Mouse (Mus musculus): ENCODE measurements at regions not wholly inside any gene's neighbourhood (a gene's known extent, or its start where the extent isn't known, plus 50 kb on each side); places are given as distances from the start of the nearest gene placed in this dataset.

- Histone ChIP-seq H3K9ac (replicated peaks; ENCODE audit: low read depth, low read length) (no peak overlapping the region), H3K27ac (ENCODE audit: low read length) (no peak overlapping the region), H3K36me3 (ENCODE audit: control insufficient read depth, insufficient read depth) (no peaks in the 10 kb centered on the region), H3K27me3 (replicated peaks; ENCODE audit: control insufficient read depth, insufficient read depth, low read length) (no peaks in the 10 kb centered on the region), H3K4me3 (replicated peaks; ENCODE audit: low read length) (no peak overlapping the region), H3K4me1 (replicated peaks; ENCODE audit: control insufficient read depth, insufficient read depth, low read length) (no peaks in the 10 kb centered on the region), H3K9me3 (ENCODE audit: control insufficient read depth, low read length) (no peaks in the 10 kb centered on the region), H3K4me2 (ENCODE audit: low read length) (no peak overlapping the region)
- ATAC-seq = no peak
- 85% methylated on average over 2 of the region's 2 CpGs for WGBS
Measured at GRCm38 (mm10) chr15:59804821-59805220, 211.6 kb downstream of the 4933412E24Rik start.

- ATAC-seq = no peak
- H3K9ac ChIP-seq (replicated peaks; ENCODE audit: low read depth, low read length) = no peak overlapping the region
- H3K36me3 ChIP-seq (ENCODE audit: control insufficient read depth, insufficient read depth) = no peaks in the 10 kb centered on the region
- no peaks in the 10 kb centered on the region for H3K27me3 ChIP-seq (replicated peaks; ENCODE audit: control insufficient read depth, insufficient read depth, low read length)
- no peak overlapping the region for H3K27ac ChIP-seq (ENCODE audit: low read length)
- H3K4me3 ChIP-seq (replicated peaks; ENCODE audit: low read length) = no peak overlapping the region
- no peak overlapping the region for H3K4me2 ChIP-seq (ENCODE audit: low read length)
- H3K4me1 ChIP-seq (replicated peaks; ENCODE audit: control insufficient read depth, insufficient read depth, low read length) = no peaks in the 10 kb centered on the region
- H3K9me3 ChIP-seq (ENCODE audit: control insufficient read depth, low read length) = no peaks in the 10 kb centered on the region
- 83% methylated on average over 7 of the region's 7 CpGs for WGBS
Measured at GRCm38 (mm10) chr15:59804394-59804793, 212.0 kb downstream of the 4933412E24Rik start.

DNA sequence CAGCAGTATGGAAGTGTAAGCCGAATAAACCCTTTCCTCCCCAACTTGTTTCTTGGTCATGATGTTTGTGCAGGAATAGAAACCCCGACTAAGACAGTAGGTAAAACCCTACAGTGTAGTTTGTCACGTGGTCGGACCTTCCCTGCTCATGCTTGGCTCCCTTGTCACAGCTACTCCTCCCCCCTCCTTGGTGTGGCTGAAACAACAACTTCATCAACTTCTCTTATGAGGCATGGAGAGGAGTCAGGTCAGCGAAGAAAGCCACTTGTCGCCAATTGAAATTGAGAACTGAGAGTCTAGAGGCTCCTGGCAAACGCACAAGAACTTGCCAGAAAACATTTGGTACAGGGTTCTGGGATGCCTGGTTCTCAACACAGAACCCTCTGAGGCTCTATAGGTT is 214.1 kb downstream of the 4933412E24Rik start:
- ATAC-seq = no peak
- WGBS = 92% methylated on average over 6 of the region's 7 CpGs
- no peaks in the 10 kb centered on the region for H3K36me3 ChIP-seq (ENCODE audit: control insufficient read depth, insufficient read depth)

GRCm38 (mm10) chr15:59799124-59799815 is 217.1 kb downstream of the 4933412E24Rik start:
- no peak overlapping the region for H3K9ac ChIP-seq (replicated peaks; ENCODE audit: low read depth, low read length)
- 87% methylated on average over 3 of the region's 3 CpGs for WGBS
- H3K36me3 ChIP-seq (ENCODE audit: control insufficient read depth, insufficient read depth) = no peaks in the 10 kb centered on the region
- H3K4me1 ChIP-seq (replicated peaks; ENCODE audit: control insufficient read depth, insufficient read depth, low read length) = no peaks in the 10 kb centered on the region
- ATAC-seq = no peak
- no peak overlapping the region for H3K27ac ChIP-seq (ENCODE audit: low read length)
- H3K4me2 ChIP-seq (ENCODE audit: low read length) = no peak overlapping the region
- no peaks in the 10 kb centered on the region for H3K27me3 ChIP-seq (replicated peaks; ENCODE audit: control insufficient read depth, insufficient read depth, low read length)
- no peak overlapping the region for H3K4me3 ChIP-seq (replicated peaks; ENCODE audit: low read length)
- no peaks in the 10 kb centered on the region for H3K9me3 ChIP-seq (ENCODE audit: control insufficient read depth, low read length)

More for the DNA sequence above, 214.1 kb downstream of the 4933412E24Rik start:
- Histone ChIP-seq H3K4me1 (replicated peaks; ENCODE audit: control insufficient read depth, insufficient read depth, low read length) (no peaks in the 10 kb centered on the region), H3K9ac (replicated peaks; ENCODE audit: low read depth, low read length) (no peak overlapping the region), H3K27me3 (replicated peaks; ENCODE audit: control insufficient read depth, insufficient read depth, low read length) (no peaks in the 10 kb centered on the region), H3K4me2 (ENCODE audit: low read length) (no peak overlapping the region), H3K9me3 (ENCODE audit: control insufficient read depth, low read length) (no peaks in the 10 kb centered on the region), H3K4me3 (replicated peaks; ENCODE audit: low read length) (no peak overlapping the region), H3K27ac (ENCODE audit: low read length) (no peak overlapping the region)

DNA sequence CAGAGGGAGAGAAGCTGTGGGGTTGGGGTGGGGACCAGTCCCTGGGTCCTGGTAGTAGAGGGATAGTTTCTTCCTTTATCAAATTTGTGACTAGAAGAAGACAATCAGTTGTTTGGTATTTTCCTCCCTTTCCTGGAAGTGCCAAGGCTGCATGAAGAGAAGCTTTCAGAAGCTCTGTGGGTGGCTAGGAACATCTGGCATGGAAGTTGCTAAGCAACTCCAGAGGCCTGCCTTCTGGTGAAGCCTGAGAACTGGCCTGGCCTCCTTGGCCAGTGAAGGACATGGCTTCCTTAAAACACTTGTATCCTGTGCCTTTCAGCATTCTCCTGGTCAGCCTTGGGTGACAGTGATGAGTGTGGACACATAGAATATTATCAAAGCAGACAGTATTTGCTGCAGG is 217.9 kb downstream of the 4933412E24Rik start:
- H3K27ac ChIP-seq (ENCODE audit: low read length) = no peak overlapping the region
- ATAC-seq = no peak
- H3K9me3 ChIP-seq (ENCODE audit: control insufficient read depth, low read length) = no peaks in the 10 kb centered on the region

DNA sequence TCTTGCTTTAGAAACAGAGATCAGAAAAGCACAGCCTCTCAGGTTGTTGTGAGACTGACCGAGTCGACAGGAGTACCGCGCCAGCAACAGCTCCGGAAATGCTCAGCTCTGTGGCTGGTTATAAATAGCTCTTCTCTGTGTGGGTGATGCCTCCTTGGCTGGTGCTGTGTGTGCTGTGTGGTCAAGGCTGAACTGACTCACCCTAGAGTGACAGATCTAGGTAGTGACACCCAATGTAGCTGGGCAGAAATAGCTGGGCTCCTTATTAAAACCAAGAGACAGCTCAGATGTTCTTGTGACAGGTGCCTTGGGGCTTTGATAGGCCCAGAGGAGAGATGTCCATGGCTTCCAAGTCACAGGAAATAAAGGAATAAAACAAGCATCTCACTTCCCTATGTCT is 220.7 kb downstream of the 4933412E24Rik start:
- H3K9ac ChIP-seq (replicated peaks; ENCODE audit: low read depth, low read length) = no peak overlapping the region
- H3K36me3 ChIP-seq (ENCODE audit: control insufficient read depth, insufficient read depth) = no peaks in the 10 kb centered on the region
- no peaks in the 10 kb centered on the region for H3K9me3 ChIP-seq (ENCODE audit: control insufficient read depth, low read length)
- H3K27ac ChIP-seq (ENCODE audit: low read length) = no peak overlapping the region
- ATAC-seq = no peak
- 94% methylated on average over 5 of the region's 5 CpGs for WGBS
- H3K4me3 ChIP-seq (replicated peaks; ENCODE audit: low read length) = no peak overlapping the region
- H3K4me2 ChIP-seq (ENCODE audit: low read length) = no peak overlapping the region
- no peaks in the 10 kb centered on the region for H3K4me1 ChIP-seq (replicated peaks; ENCODE audit: control insufficient read depth, insufficient read depth, low read length)
- H3K27me3 ChIP-seq (replicated peaks; ENCODE audit: control insufficient read depth, insufficient read depth, low read length) = no peaks in the 10 kb centered on the region

More for the DNA sequence above, 217.9 kb downstream of the 4933412E24Rik start:
- H3K36me3 ChIP-seq (ENCODE audit: control insufficient read depth, insufficient read depth) = no peaks in the 10 kb centered on the region
- no peaks in the 10 kb centered on the region for H3K4me1 ChIP-seq (replicated peaks; ENCODE audit: control insufficient read depth, insufficient read depth, low read length)
- no peaks in the 10 kb centered on the region for H3K27me3 ChIP-seq (replicated peaks; ENCODE audit: control insufficient read depth, insufficient read depth, low read length)
- H3K4me3 ChIP-seq (replicated peaks; ENCODE audit: low read length) = no peak overlapping the region
- H3K9ac ChIP-seq (replicated peaks; ENCODE audit: low read depth, low read length) = no peak overlapping the region
- H3K4me2 ChIP-seq (ENCODE audit: low read length) = no peak overlapping the region

- H3K4me3 ChIP-seq (replicated peaks; ENCODE audit: low read length) = no peak overlapping the region
- 82% methylated on average over 6 of the region's 6 CpGs for WGBS
- ATAC-seq = no peak
- no peaks in the 10 kb centered on the region for H3K27me3 ChIP-seq (replicated peaks; ENCODE audit: control insufficient read depth, insufficient read depth, low read length)
- H3K9ac ChIP-seq (replicated peaks; ENCODE audit: low read depth, low read length) = no peak overlapping the region
- no peak overlapping the region for H3K27ac ChIP-seq (ENCODE audit: low read length)
- H3K9me3 ChIP-seq (ENCODE audit: control insufficient read depth, low read length) = no peaks in the 10 kb centered on the region
- no peak overlapping the region for H3K4me2 ChIP-seq (ENCODE audit: low read length)
- H3K36me3 ChIP-seq (ENCODE audit: control insufficient read depth, insufficient read depth) = no peaks in the 10 kb centered on the region
- H3K4me1 ChIP-seq (replicated peaks; ENCODE audit: control insufficient read depth, insufficient read depth, low read length) = no peaks in the 10 kb centered on the region
Measured at GRCm38 (mm10) chr15:59794871-59795270, 221.5 kb downstream of the 4933412E24Rik start.

DNA sequence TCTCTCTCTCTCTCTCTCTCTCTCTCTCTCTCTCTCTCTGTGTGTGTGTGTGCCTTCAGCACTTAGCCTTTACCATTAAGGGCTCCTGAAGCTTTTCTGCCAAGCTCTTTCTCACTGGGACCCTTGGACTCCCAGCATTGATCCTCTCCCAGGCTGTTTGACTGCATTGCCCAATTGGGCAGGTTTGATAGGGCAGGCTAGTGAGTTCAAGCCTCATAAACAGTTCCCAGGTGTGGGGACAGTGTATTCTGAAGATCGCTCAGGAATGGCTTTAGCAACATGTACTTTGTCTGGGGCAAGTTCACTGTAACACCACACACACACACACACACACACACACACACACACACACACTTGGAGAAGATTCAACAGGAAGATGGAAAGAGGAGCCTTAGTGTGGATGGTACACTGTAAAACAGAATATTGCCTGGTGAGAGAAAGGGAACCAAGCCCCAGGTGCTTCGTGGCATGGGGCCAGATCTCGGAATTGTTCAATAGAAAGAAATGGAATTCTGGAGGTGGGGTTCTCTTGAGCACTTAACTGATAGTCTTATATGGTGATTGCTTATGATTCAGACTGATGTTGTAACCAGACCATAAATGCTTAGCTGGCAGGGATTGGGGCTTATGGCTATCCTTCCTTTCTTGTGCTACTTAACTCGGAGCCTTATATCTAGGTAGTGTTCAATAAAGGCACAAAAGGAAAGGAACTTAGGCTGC is 229.5 kb downstream of the 4933412E24Rik start:
- Histone ChIP-seq H3K9me3 (ENCODE audit: control insufficient read depth, low read length) (no peaks in the 10 kb centered on the region), H3K4me3 (replicated peaks; ENCODE audit: low read length) (no peak overlapping the region), H3K27me3 (replicated peaks; ENCODE audit: control insufficient read depth, insufficient read depth, low read length) (no peaks in the 10 kb centered on the region), H3K4me1 (replicated peaks; ENCODE audit: control insufficient read depth, insufficient read depth, low read length) (peaks cover 12% of the 10 kb centered on the region), H3K9ac (replicated peaks; ENCODE audit: low read depth, low read length) (no peak overlapping the region), H3K36me3 (ENCODE audit: control insufficient read depth, insufficient read depth) (no peaks in the 10 kb centered on the region), H3K27ac (ENCODE audit: low read length) (no peak overlapping the region), H3K4me2 (ENCODE audit: low read length) (no peak overlapping the region)
- no peak for ATAC-seq
- WGBS = 81% methylated on average over 4 of the region's 4 CpGs

- WGBS = 93% methylated on average over 5 of the region's 5 CpGs
- ATAC-seq = no peak
- Histone ChIP-seq H3K9ac (replicated peaks; ENCODE audit: low read depth, low read length) (no peak overlapping the region), H3K27me3 (replicated peaks; ENCODE audit: control insufficient read depth, insufficient read depth, low read length) (no peaks in the 10 kb centered on the region), H3K9me3 (ENCODE audit: control insufficient read depth, low read length) (no peaks in the 10 kb centered on the region), H3K27ac (ENCODE audit: low read length) (no peak overlapping the region), H3K4me1 (replicated peaks; ENCODE audit: control insufficient read depth, insufficient read depth, low read length) (peaks cover 12% of the 10 kb centered on the region), H3K36me3 (ENCODE audit: control insufficient read depth, insufficient read depth) (no peaks in the 10 kb centered on the region), H3K4me2 (ENCODE audit: low read length) (no peak overlapping the region), H3K4me3 (replicated peaks; ENCODE audit: low read length) (no peak overlapping the region)
Measured at GRCm38 (mm10) chr15:59785981-59786380, 230.4 kb downstream of the 4933412E24Rik start.
